Mouse (Mus musculus): ENCODE data around the gene Htr7.

GRCm38 (mm10) chr19:36057231-36057811 lies at the start of gene Htr7:
- peak in 1 of 3 experiments; percentile 3 for TF ChIP-seq MYOG (IDR thresholded peaks at IDR 0.05; ENCODE audit: control insufficient read depth in 1 of 3, insufficient read depth in 1 of 3, insufficient read length in 2 of 3, low read depth in 2 of 3)
- TF ChIP-seq E2F4 (IDR thresholded peaks at IDR 0.05; ENCODE audit: insufficient read depth), result no peak
